Mouse (Mus musculus) ovary, postnatal 36 days (tissue): ENCODE results near the gene Psmd3.
A peak's percentile ranks its signal among the peaks of the same experiment; 100 is the strongest.
"Not testable (repeated sequence)": the region's sequence is repeated elsewhere in the genome, so short reads cannot be mapped to it uniquely, and the experiment has no call there.

ENCODE experiments used
- DNase-seq: peaks from one replicate; pipeline ENCODE4 v3.0.0; 2022; ENCODE audit warnings: low spot score, mixed read lengths

The Psmd3 gene

DNA sequence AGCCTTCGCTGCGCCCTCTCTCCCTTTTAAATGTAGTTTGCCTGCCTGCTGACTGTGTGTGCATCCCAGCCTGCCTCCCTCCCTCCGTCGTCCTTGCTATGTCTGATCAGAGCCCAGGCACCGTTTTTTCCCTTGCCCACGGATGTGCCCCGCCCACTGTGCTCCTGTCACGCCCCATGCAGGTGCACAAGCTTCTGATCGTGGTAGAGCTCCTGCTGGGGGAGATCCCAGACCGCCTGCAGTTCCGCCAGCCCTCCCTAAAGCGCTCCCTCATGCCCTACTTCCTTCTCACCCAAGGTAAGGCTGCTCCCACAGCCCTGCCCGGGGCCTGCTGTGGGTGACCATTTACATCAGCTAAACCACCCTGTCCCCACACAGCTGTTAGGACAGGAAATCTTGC, 10.8 kb downstream of the Psmd3 start:
- no peak for DNase-seq

GRCm38 (mm10) chr11:98693746-98694145, 11.4 kb downstream of the Psmd3 start:
- DNase-seq = no peak

- DNase-seq = no peak
These were observed 11.9 kb downstream of the Psmd3 start for GRCm38 (mm10) chr11:98694301-98694700.

GRCm38 (mm10) chr11:98695408-98695807, 13.1 kb downstream of the Psmd3 start:
- DNase-seq = no peak

DNA sequence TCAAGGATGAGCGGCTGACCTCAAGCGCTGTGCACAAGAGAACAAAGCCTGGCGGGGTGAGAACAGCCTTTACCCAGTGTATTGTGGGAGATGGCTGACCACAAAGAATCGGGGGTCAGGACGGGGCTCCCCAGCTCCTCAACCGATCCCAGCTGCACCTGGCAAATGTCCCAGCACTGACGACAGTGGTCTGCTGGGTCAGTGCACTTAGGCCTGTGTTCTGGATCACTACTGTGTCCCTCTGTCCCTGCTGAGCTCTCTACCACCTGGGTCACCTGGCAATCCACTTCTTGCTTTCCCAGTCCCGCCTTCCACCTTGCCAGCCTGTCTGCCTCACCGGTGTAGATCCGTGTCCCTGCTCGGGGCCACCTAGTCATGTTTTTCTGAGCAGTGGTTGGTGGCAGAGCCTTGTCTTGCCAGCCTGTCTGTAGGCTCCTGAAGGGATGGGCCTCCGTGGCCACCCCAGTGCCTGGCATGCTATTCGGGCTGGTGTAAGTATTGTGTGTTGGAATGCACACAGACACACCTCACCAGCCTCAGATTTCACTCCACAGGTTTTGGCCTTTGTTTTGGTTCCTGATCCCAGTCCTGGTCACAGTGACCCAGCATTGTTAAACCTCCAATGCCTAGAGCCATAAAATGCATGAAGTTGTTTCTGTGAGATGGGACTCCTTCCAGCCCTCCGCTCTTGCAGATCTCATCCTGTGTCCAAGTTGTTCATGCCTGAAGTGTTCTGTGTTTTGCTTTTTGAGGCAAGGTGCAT, 14.3 kb downstream of the Psmd3 start:
- DNase-seq = peak; percentile 49

- DNase-seq = no peak
These were observed 14.9 kb downstream of the Psmd3 start for GRCm38 (mm10) chr11:98697225-98697624.

DNA sequence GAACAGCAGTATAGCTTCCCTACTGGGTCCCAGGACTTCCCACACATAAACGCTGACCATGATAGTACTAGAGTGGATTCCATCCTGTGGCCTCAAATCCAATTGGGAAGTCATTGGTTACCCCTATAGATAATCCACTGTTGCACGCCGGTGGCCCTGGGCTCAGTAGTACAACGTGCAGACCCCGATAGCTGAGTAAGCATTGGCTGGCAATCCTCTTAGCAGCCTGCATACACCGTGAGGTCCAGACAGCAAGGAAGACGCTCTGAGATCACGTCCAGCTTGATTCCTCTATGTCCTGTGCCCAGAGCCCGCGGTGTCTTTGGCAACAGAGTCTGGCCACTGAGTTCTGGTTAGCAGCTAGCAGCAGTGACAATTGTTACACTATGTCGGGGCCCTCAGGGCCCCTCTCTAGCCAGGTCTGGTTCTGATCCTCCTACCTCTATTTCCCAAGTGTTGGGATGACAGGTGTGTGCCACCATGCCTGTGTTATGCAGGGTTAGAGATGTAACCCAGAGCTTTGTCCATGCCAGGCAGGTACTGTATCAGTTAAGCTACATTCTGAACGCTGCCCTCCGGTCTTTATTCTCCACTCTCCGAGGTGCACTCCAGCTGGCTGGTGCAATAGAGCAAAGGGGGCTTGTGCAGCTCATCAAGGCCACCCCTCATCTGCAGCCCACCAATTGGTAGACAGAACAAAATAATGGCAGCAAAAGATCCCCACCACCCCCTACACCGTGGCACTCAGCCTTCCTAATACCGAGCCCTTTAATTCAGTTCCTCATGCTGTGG, 16.7 kb downstream of the Psmd3 start:
- DNase-seq = no peak

DNA sequence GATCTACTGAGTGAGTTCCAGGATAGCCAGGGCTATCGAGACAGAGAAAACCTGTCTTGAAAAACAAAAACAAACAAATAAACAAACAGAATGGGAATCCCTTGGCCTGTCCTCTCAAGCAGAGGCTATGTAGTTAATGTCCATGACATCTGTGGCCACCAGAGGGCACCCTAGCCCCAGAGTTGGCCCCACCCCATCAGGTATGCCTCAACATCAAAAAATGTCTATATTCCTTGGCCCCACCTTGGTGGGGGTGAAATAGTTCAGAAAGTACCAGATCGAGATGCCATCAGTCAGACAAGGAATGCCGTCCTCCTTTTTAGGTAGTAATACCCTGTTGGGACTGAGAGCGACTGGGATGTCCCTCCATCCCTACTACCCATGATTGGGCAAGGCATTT, 17.6 kb downstream of the Psmd3 start:
- peak; percentile 73 for DNase-seq

DNA sequence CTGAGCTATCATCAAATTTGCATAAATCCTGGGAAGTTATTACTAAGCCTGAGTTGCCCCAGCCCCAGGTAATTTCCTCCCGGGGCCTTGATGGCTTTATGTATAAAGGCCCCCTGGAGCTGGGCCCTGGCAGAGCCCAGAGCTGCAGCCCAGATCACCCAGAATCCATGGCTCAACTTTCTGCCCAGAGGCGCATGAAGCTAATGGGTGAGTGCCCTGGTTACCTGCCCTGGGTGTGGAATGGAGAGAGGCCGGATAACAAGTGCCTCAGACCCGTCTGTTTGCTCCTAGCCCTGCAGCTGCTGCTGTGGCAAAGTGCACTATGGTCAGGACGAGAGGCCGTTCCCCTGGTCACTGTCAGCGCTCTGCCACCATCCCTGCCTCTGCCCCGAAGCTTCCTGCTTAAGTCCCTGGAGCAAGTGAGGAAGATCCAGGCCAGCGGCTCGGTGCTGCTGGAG, 18.9 kb downstream of the Psmd3 start, which contains the start of gene Csf3:
TSS of gene Csf3 (plus strand) at position 51 of the 458 bp plus-strand sequence.
- no peak for DNase-seq

- DNase-seq = no peak
These were observed 20.0 kb downstream of the Psmd3 start for GRCm38 (mm10) chr11:98702323-98702722.

DNA sequence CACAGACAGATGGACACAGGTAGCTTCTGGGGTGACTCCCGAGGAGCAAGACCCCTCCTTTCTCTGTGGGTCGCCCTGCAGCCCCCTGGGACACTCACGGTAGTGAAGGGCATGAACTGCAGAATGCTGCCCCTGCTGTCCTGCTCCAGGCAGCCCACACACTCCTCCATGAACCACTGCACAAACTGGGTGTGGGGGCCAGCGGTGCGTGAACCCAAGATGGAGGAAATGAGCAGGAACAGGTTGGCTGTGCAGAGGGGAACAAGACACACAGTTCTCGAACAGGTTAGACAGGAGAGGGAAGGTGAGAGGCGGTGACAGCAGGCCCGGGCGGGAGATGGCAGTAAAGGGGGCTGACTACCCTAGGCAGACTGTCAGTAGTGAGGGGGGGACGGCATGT, 22.7 kb downstream of the Psmd3 start:
- no peak for DNase-seq

GRCm38 (mm10) chr11:98707401-98708281, 25.3 kb downstream of the Psmd3 start:
- peak; percentile 70 for DNase-seq

DNA sequence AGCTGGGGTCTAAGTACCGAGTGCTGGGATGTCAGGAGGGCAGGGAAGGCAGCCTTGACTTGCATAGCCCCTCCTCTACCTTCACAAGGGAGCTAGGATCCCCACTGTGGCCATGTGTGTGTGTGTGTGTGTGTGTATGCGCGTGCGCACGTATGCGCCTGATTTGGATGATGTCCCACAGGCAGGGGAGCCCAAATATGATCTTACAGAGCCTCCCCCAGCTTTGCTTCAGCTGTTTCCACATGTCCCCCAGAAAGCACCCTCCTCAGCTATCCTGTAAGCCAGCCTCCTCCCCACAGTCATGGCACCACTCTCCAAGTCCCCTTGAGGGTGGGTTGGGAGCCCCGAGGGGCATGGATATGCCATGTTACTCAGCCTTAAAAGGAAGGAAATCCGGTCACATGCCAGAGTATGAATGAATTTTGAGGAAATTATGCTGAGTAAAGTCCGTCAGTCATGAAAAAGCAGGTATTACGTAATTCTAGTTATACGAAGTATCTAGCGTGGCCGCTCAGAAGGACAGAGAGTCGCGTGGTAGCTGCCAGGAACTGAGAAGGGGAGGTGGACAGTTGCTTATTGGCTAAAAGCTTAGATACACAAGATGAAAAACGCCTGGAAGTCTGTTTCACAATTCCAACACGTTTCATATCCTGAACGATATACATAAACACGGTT, 26.1 kb downstream of the Psmd3 start:
- DNase-seq = no peak

DNA sequence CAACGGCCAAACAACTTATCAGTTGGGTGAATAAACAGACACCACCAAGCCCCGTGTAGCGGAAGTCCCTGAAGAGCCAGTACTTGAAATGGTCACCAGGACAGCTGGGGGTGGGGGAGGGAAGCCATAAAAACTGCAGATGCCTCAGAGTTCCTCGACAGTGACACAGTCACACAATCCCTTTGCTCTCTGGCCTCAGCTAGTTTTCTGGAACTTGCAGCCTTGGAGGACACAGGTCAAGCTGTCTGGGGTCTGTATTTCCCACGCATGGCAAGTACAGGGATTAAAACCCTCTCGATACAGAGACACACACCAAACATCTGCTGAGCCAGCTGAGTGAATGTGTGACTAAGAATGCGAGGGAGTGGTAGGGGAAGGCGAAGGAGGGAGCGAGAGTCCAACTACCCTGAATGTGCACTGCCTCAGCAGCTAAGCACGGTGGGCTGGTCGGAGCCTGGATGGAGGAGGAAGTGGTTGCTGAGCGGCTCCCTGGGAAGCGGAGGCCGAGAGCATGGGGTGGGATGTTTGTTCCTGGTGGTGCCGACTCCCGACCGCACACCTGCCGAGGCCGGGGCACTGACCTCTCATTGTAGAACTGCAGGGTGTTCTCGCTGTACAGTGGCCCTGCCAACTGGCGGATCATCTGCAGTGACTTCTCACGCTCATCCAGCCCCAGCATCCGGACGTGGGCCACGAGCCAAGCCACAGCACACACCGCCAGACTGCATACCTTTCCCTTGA, 26.8 kb downstream of the Psmd3 start:
- DNase-seq = peak; percentile 60

DNA sequence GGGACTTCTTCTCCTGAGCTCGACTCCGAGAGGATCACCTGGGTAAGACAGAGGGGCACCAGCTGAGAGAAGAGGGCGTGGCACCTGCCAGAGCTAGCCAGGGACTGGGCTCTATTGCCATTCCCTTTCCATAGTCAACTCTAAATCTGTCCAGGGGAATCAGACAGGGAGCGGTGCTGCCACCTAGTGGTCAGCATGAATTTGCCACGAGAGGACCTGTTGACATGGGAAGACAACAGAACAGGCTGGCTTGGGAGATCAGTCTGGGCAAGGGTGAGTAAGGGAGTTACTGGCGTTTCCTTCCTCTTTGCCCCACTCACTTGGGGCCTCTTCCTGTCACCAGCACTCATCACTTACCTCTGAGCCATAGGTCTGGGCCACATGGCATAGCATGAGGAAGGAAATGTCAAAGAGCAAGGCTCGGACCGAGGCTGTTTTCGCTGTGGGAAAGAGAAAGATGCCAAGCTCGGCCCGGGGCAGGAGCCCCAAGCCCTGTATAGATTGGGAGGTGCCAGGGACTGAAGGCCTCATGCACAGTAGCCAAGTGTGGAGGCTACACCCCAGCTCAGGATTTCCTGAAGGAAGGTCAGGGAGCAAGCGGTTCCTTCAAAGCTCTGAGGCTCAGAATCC, 28.2 kb downstream of the Psmd3 start:
- peak; percentile 83 for DNase-seq

DNA sequence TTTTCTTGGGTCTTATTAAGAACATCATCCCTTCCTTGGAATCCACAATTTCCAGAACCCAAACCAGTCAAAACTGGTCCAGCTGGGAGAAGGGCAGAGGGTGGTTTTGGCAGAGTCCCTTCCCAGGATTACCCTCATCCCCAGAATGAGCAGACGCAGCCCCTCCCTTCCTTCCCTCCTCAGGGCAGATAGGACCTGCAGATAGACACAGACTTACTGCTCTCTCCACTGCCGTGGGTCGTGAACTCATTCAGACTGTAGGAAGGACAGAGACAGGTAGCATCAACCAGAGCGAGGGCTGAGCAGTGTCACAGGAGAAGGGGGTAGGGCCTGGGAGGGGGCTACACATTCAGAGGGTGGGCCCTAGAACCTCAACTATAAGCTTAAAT, 28.7 kb downstream of the Psmd3 start:
- no peak for DNase-seq

- not testable (repeated sequence) for DNase-seq
These were observed 29.7 kb downstream of the Psmd3 start for GRCm38 (mm10) chr11:98712009-98712408.

DNA sequence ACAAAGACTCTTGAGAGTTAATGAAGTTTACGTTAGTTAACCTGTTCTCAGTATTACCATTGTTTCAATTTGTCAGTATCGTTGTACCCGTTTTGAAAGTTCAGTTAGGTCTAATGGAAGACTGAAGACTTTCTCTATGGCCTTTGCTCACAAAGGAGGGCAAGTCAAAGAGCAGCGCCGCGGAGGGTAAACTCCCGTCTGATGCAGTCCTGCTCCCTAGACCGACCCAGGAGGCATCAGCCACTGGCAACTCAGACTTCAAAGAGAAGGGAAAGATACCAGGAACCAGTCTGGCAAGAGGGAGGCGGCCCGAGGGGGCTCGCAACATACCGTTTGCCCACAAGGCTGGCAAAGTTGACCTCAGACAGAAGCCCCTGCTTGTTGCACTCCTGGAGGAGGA, 31.3 kb downstream of the Psmd3 start:
- no peak for DNase-seq

- no peak for DNase-seq
These were observed 33.6 kb downstream of the Psmd3 start for GRCm38 (mm10) chr11:98715946-98716345.

DNA sequence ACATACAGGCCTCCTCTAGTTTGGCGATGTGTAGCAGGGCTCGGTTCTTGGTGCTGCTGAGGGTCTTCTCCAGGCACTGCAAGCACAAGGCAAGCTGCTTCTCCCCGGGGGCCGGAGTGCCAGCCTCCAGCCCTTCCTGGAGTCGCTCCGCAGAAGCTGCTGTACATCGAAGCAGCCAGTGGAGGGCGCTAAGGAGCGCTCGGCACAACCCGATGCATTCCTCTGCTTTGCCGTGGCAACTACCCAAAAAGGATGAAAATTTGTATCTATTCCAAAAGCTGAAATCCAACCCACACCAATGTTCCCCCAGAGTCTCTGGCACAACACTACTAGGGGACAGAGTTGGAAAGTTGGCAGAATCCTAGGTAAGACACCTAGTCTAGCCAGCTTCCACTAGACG, 35.5 kb downstream of the Psmd3 start:
- peak; percentile 81 for DNase-seq
